In genomic region chr1:38308705-38308996, GRCm38 (mm10) we compare ENCODE assay signal across 13 mouse cellular contexts.
DNase-seq lines count a peak whose midpoint lies in the region; ATAC-seq and TF ChIP-seq lines count a peak whose summit lies in the region.
"Had no signal": no experiment of that assay in that cellular context is flagged by ENCODE, and none has a peak within 500 bp of the region (broad histone marks: within the 10 kb centered on the region; RNA-seq: fewer than 3 reads in every experiment).

No protein-coding gene starts in this region.

- no peak for ATAC-seq in embryonic facial prominence, embryonic 13.5 days (ENCODE audit: insufficient number of reproducible peaks, insufficient read depth, low FRiP score, low TSS enrichment, low read depth)
- no peak for ATAC-seq in intestine, embryonic 14.5 days (replicated peaks; ENCODE audit: low FRiP score, low TSS enrichment, low read depth)
- ATAC-seq in intestine, postnatal 0 days = no peak
- 0 out of 2 replicates have a peak, but pooled peaks have one; percentile 13 for ATAC-seq in intestine, embryonic 16.5 days

- TF ChIP-seq CTCF in intestine, postnatal 0 days (IDR thresholded peaks at IDR 0.05; ENCODE audit: low read depth) = no peak

- H3K9ac ChIP-seq in embryonic facial prominence, embryonic 13.5 days = no peak overlapping the region
- H3K9ac ChIP-seq in intestine, embryonic 14.5 days (ENCODE audit: low read length) = no peak overlapping the region
- H3K9ac ChIP-seq in intestine, postnatal 0 days (ENCODE audit: low read depth, low read length) = no peak overlapping the region
- no peak overlapping the region for H3K9ac ChIP-seq in intestine, embryonic 16.5 days (ENCODE audit: low read depth, low read length)
- H3K9ac ChIP-seq: liver, embryonic 13.5 days had no signal

- H3K4me1 ChIP-seq in embryonic facial prominence, embryonic 13.5 days = peaks cover 53% of the 10 kb centered on the region
- H3K4me1 ChIP-seq in embryonic facial prominence, embryonic 10.5 days = peaks cover 3% of the 10 kb centered on the region; the same call in 1 of the 2 replicates
- peaks cover 17% of the 10 kb centered on the region for H3K4me1 ChIP-seq in intestine, embryonic 14.5 days (replicated peaks; ENCODE audit: control insufficient read depth, insufficient read depth, low read length)
- no peaks in the 10 kb centered on the region; the same call in 1 of the 2 replicates for H3K4me1 ChIP-seq in intestine, postnatal 0 days (replicated peaks; ENCODE audit: control insufficient read depth, insufficient read depth, low read length)
- H3K4me1 ChIP-seq in intestine, embryonic 16.5 days (ENCODE audit: control insufficient read depth, insufficient read depth, low read length) = peaks cover 4% of the 10 kb centered on the region
- H3K4me1 ChIP-seq: megakaryocyte, embryonic 14.5 days had no signal

- H3K27me3 ChIP-seq in embryonic facial prominence, embryonic 13.5 days = no peaks in the 10 kb centered on the region
- H3K27me3 ChIP-seq in embryonic facial prominence, embryonic 10.5 days (replicated peaks; ENCODE audit: low read depth, poor library complexity, severe bottlenecking) = no peaks in the 10 kb centered on the region
- H3K27me3 ChIP-seq in intestine, embryonic 14.5 days (replicated peaks; ENCODE audit: control insufficient read depth, insufficient read depth, low read length) = no peaks in the 10 kb centered on the region
- no peaks in the 10 kb centered on the region for H3K27me3 ChIP-seq in intestine, postnatal 0 days (replicated peaks; ENCODE audit: control insufficient read depth, insufficient read depth, low read length)
- no peaks in the 10 kb centered on the region for H3K27me3 ChIP-seq in intestine, embryonic 16.5 days (replicated peaks; ENCODE audit: control insufficient read depth, insufficient read depth, low read length)
- H3K27me3 ChIP-seq: liver, embryonic 13.5 days; megakaryocyte, embryonic 14.5 days had no signal

- H3K4me2 ChIP-seq in embryonic facial prominence, embryonic 13.5 days = no peak overlapping the region
- no peak overlapping the region for H3K4me2 ChIP-seq in intestine, embryonic 14.5 days (ENCODE audit: low read length)
- H3K4me2 ChIP-seq in intestine, postnatal 0 days (replicated peaks; ENCODE audit: low read depth) = no peak overlapping the region
- H3K4me2 ChIP-seq in intestine, embryonic 16.5 days (ENCODE audit: low read depth, low read length) = no peak overlapping the region
- H3K4me2 ChIP-seq: liver, embryonic 13.5 days had no signal

- DNase-seq in embryonic facial prominence, embryonic 10.5 days (ENCODE audit: low spot score) = no peak
- no peak for DNase-seq in intestine, embryonic 14.5 days (ENCODE audit: low spot score)
- peak; percentile 85 for DNase-seq in adipocyte (ENCODE audit: low spot score)
- no peak for DNase-seq in ovary, postnatal 10 days (ENCODE audit: low spot score)
- DNase-seq in left cerebral cortex, adult 11 months (ENCODE audit: low spot score) = no peak
- DNase-seq: liver, embryonic 13.5 days; right cerebral cortex, postnatal 25 days; thymus, postnatal 14 days had no signal

- no peaks in the 10 kb centered on the region for H3K9me3 ChIP-seq in embryonic facial prominence, embryonic 13.5 days
- no peaks in the 10 kb centered on the region for H3K9me3 ChIP-seq in embryonic facial prominence, embryonic 10.5 days
- H3K9me3 ChIP-seq in intestine, embryonic 14.5 days (ENCODE audit: control insufficient read depth, low read length) = no peaks in the 10 kb centered on the region
- H3K9me3 ChIP-seq in intestine, postnatal 0 days (ENCODE audit: control insufficient read depth) = no peaks in the 10 kb centered on the region
- H3K9me3 ChIP-seq in intestine, embryonic 16.5 days (ENCODE audit: control insufficient read depth, low read length) = no peaks in the 10 kb centered on the region
- H3K9me3 ChIP-seq: liver, embryonic 13.5 days had no signal

- H3K27ac ChIP-seq in embryonic facial prominence, embryonic 13.5 days = peak overlapping the region; percentile 69
- no peak overlapping the region for H3K27ac ChIP-seq in embryonic facial prominence, embryonic 10.5 days (replicated peaks)
- H3K27ac ChIP-seq in intestine, embryonic 14.5 days (ENCODE audit: low read depth) = peak overlapping the region; percentile 29; the same call in 1 of the 2 replicates
- no peak overlapping the region for H3K27ac ChIP-seq in intestine, postnatal 0 days (ENCODE audit: low read depth, low read length)
- H3K27ac ChIP-seq in intestine, embryonic 16.5 days (ENCODE audit: low read length) = no peak overlapping the region
- H3K27ac ChIP-seq: heart, adult 2 months; liver, embryonic 13.5 days had no signal

- 41% methylated on average over 3 of the region's 3 CpGs for WGBS in embryonic facial prominence, embryonic 13.5 days
- 66% methylated on average over 3 of the region's 3 CpGs for WGBS in embryonic facial prominence, embryonic 10.5 days
- 36% methylated on average over 3 of the region's 3 CpGs for WGBS in intestine, embryonic 14.5 days
- WGBS in intestine, postnatal 0 days = 23% methylated on average over 3 of the region's 3 CpGs
- 36% methylated on average over 3 of the region's 3 CpGs for WGBS in intestine, embryonic 16.5 days

- H3K4me3 ChIP-seq in embryonic facial prominence, embryonic 13.5 days = no peak overlapping the region
- H3K4me3 ChIP-seq in embryonic facial prominence, embryonic 10.5 days = no peak overlapping the region
- no peak overlapping the region for H3K4me3 ChIP-seq in intestine, embryonic 14.5 days (ENCODE audit: low read depth, low read length)
- no peak overlapping the region for H3K4me3 ChIP-seq in intestine, postnatal 0 days (ENCODE audit: low read depth, low read length)
- no peak overlapping the region for H3K4me3 ChIP-seq in intestine, embryonic 16.5 days (ENCODE audit: low read length)
- H3K4me3 ChIP-seq: heart, adult 2 months; liver, embryonic 13.5 days; megakaryocyte, embryonic 14.5 days had no signal

- no peaks in the 10 kb centered on the region for H3K36me3 ChIP-seq in embryonic facial prominence, embryonic 13.5 days
- no peaks in the 10 kb centered on the region for H3K36me3 ChIP-seq in embryonic facial prominence, embryonic 10.5 days (replicated peaks)
- no peaks in the 10 kb centered on the region for H3K36me3 ChIP-seq in intestine, embryonic 14.5 days (ENCODE audit: control insufficient read depth, insufficient read depth, low read length)
- no peaks in the 10 kb centered on the region for H3K36me3 ChIP-seq in intestine, postnatal 0 days (ENCODE audit: control insufficient read depth, insufficient read depth)
- H3K36me3 ChIP-seq in intestine, embryonic 16.5 days (ENCODE audit: control insufficient read depth, insufficient read depth, low read length) = no peaks in the 10 kb centered on the region
- H3K36me3 ChIP-seq: liver, embryonic 13.5 days had no signal

Comparison
In these comparisons a context has a peak if more than half of its experiments do, and no peak if none do; other contexts are left out.
1. H3K27ac ChIP-seq: peak in embryonic facial prominence, embryonic 13.5 days (single experiment) and intestine, embryonic 14.5 days (single experiment); none in embryonic facial prominence, embryonic 10.5 days (single experiment), intestine, postnatal 0 days (single experiment) and intestine, embryonic 16.5 days (single experiment).